Comparison of ENCODE assay signal across 8 mouse cellular contexts in the genomic region with DNA sequence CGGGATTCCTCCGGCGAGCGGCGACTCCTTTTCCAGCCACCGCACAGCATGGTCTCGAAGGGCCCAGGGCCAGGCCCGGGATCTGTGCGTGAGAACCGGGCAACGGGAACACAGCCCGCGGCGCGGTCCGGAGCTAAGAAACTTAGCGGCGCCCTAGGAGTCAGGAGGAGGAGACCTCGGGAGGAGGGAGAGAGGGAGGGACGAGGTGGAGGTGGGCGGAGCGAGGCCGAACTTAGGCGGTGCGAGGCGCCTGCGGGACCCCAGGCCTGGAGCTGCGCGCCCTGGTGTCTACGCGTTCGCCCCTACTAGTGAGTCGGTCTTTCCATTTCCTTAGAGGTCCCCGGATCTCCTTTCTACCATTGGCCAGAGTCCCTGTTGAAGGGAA. TPM values are rescaled to one million over a fixed set of nuclear protein-coding genes. Genes with fewer than 3 reads are reported as not detected.
DNase-seq lines count a peak whose midpoint lies in the region; ATAC-seq and TF ChIP-seq lines count a peak whose summit lies in the region.

Plcd3 (minus strand) TSS at position 178 of the 385 bp plus-strand sequence.
Acbd4 (plus strand) TSS at position 202 of the 385 bp plus-strand sequence.

- H3K79me2 ChIP-seq in liver, adult 2 months (ENCODE audit: control insufficient read depth, insufficient read depth, low read length): peaks cover 7% of the 10 kb centered on the region; the same call in 1 of the 2 replicates

- H3K4me2 ChIP-seq in embryonic facial prominence, embryonic 15.5 days (replicated peaks): peak within 1 kb of the TSS; percentile 92
- H3K4me2 ChIP-seq in midbrain, postnatal 0 days (ENCODE audit: low read depth, low read length, poor library complexity, severe bottlenecking): peak within 1 kb of the TSS; percentile 82

- DNase-seq in B cell, adult 2 months: peak; percentile 43 to 46
- DNase-seq in adrenal gland, postnatal 36 days: peak; percentile 92 to 93
- peak; percentile 90 for DNase-seq in heart, adult 9 months (ENCODE audit: low spot score in 2 of 2)
- DNase-seq in kidney, adult 9 months: peak; percentile 91
- DNase-seq in liver, adult 2 months (ENCODE audit: extremely low read depth, low read depth, low spot score): peak; percentile 52
- DNase-seq in midbrain, postnatal 0 days (ENCODE audit: low spot score): peak; percentile 51
- peak; percentile 57 to 77 for DNase-seq in spleen, postnatal 4 days (ENCODE audit: low spot score in 2 of 2)

- peaks cover 52% of the 10 kb centered on the region for H3K4me1 ChIP-seq in embryonic facial prominence, embryonic 15.5 days
- peaks cover 25% of the 10 kb centered on the region for H3K4me1 ChIP-seq in liver, adult 2 months (ENCODE audit: control insufficient read depth, insufficient read depth, low read length)
- no peaks in the 10 kb centered on the region for H3K4me1 ChIP-seq in midbrain, postnatal 0 days (ENCODE audit: insufficient read depth, low read length)

- peak; percentile 25; the same call in 1 of the 2 replicates for ATAC-seq in embryonic facial prominence, embryonic 15.5 days (ENCODE audit: insufficient number of reproducible peaks, low FRiP score, low TSS enrichment, low read depth)
- ATAC-seq in midbrain, postnatal 0 days (ENCODE audit: low FRiP score): no peak

- H3K27ac ChIP-seq in embryonic facial prominence, embryonic 15.5 days (replicated peaks): no peak within 1 kb of the TSS; the same call in 1 of the 2 replicates
- peak within 1 kb of the TSS; percentile 42 for H3K27ac ChIP-seq in liver, adult 2 months (replicated peaks; ENCODE audit: insufficient read depth, low read depth, low read length)
- H3K27ac ChIP-seq in midbrain, postnatal 0 days (ENCODE audit: low read depth, low read length): no peak within 1 kb of the TSS

- peak within 1 kb of the TSS; percentile 61 for H3K4me3 ChIP-seq in embryonic facial prominence, embryonic 15.5 days (replicated peaks)
- peak within 1 kb of the TSS; percentile 69 for H3K4me3 ChIP-seq in liver, adult 2 months (ENCODE audit: insufficient read depth, low read depth, low read length)
- peak within 1 kb of the TSS; percentile 45 for H3K4me3 ChIP-seq in midbrain, postnatal 0 days (ENCODE audit: low read depth, low read length)

- peak within 1 kb of the TSS; percentile 39 for H3K9ac ChIP-seq in embryonic facial prominence, embryonic 15.5 days
- peak within 1 kb of the TSS; percentile 77 for H3K9ac ChIP-seq in liver, adult 2 months (ENCODE audit: low read depth, low read length)
- H3K9ac ChIP-seq in midbrain, postnatal 0 days (replicated peaks; ENCODE audit: low read length, poor library complexity, severe bottlenecking): peak within 1 kb of the TSS; percentile 59

- 0% methylated on average over 34 of the region's 34 CpGs for WGBS in embryonic facial prominence, embryonic 15.5 days
- 1% methylated on average over 33 of the region's 34 CpGs for WGBS in liver, adult 2 months
- WGBS in midbrain, postnatal 0 days: under 1% methylated on average over 34 of the region's 34 CpGs

- no peaks in the 10 kb centered on the region for H3K9me3 ChIP-seq in embryonic facial prominence, embryonic 15.5 days (replicated peaks)
- no peaks in the 10 kb centered on the region for H3K9me3 ChIP-seq in midbrain, postnatal 0 days (ENCODE audit: low read length)

- peaks cover 13% of the 10 kb centered on the region for H3K27me3 ChIP-seq in embryonic facial prominence, embryonic 15.5 days
- 0 out of 2 replicates have a peak, but pooled peaks cover 3% of the 10 kb centered on the region for H3K27me3 ChIP-seq in liver, adult 2 months (ENCODE audit: control insufficient read depth, insufficient read depth, low read length)
- peaks cover 19% of the 10 kb centered on the region for H3K27me3 ChIP-seq in midbrain, postnatal 0 days (ENCODE audit: insufficient read depth, low read length)

- TF ChIP-seq CTCF in liver, adult 2 months (IDR thresholded peaks at IDR 0.05; ENCODE audit: low read depth, low read length): no peak
- TF ChIP-seq CTCF in midbrain, postnatal 0 days (IDR thresholded peaks at IDR 0.05): no peak

- TF ChIP-seq POLR2A in liver, adult 2 months (IDR thresholded peaks at IDR 0.05; ENCODE audit: extremely low read depth, insufficient read depth, low read length): peak; percentile 58

- H3K36me3 ChIP-seq in embryonic facial prominence, embryonic 15.5 days: no peaks in the 10 kb centered on the region
- no peaks in the 10 kb centered on the region for H3K36me3 ChIP-seq in liver, adult 2 months (ENCODE audit: control insufficient read depth, insufficient read depth, low read length)
- no peaks in the 10 kb centered on the region for H3K36me3 ChIP-seq in midbrain, postnatal 0 days (ENCODE audit: insufficient read depth, low read length)

RNA-seq across cellular contexts. Expression of gene Plcd3, which starts in this region (rescaled TPM):
- 10 to 100 TPM; 10.1 to 11.1 TPM for total RNA-seq in adrenal gland, postnatal 36 days (2021)
- polyA plus RNA-seq in embryonic facial prominence, embryonic 15.5 days (2015; fragmentation: Nextera tagmentation; extraction: Ambion mirVana): 7.6 and 9.0 TPM in 2 replicates
- 0.54 and 1.0 TPM in 2 replicates for total RNA-seq in liver, adult 2 months (2014; rRNA removed)
- 0.31 and 2.0 TPM in 2 replicates for polyA plus RNA-seq in liver, adult 2 months (2012; rRNA removed)
- total RNA-seq in midbrain, postnatal 0 days (2014; rRNA removed): 9.4 and 9.7 TPM in 2 replicates
- 4.7 and 4.9 TPM in 2 replicates for polyA plus RNA-seq in midbrain, postnatal 0 days (2015; fragmentation: Nextera tagmentation; extraction: Ambion mirVana)

RNA-seq across cellular contexts. Expression of gene Acbd4, which starts in this region (rescaled TPM):
- 100 to 1,000 TPM; 118 to 127 TPM for total RNA-seq in adrenal gland, postnatal 36 days (2021)
- 23.4 and 27.9 TPM in 2 replicates for polyA plus RNA-seq in embryonic facial prominence, embryonic 15.5 days (2015; fragmentation: Nextera tagmentation; extraction: Ambion mirVana)
- total RNA-seq in liver, adult 2 months (2014; rRNA removed): 56.3 and 64.4 TPM in 2 replicates
- 66.6 and 83.9 TPM in 2 replicates for polyA plus RNA-seq in liver, adult 2 months (2012; rRNA removed)
- 21.8 and 22.9 TPM in 2 replicates for total RNA-seq in midbrain, postnatal 0 days (2014; rRNA removed)
- polyA plus RNA-seq in midbrain, postnatal 0 days (2015; fragmentation: Nextera tagmentation; extraction: Ambion mirVana): 17.5 and 21.8 TPM in 2 replicates
